Mouse (Mus musculus) testis, postnatal 14 days (tissue): ENCODE results near the gene Mtmr3.

Experiments
- DNase-seq: peaks from one replicate; pipeline ENCODE4 v3.0.0; 2021; ENCODE audit warnings: low spot score

Mtmr3 gene

GRCm38 (mm10) chr11:4594608-4595500 is at the start of gene Mtmr3:
Gene Mtmr3 (minus strand): TSS chr11:4594863.
- peak; percentile 94 for DNase-seq

GRCm38 (mm10) chr11:4643722-4644121 is 49.1 kb upstream of the Mtmr3 start:
- no peak for DNase-seq

- DNase-seq = no peak
These were observed 46.5 kb upstream of the Mtmr3 start for GRCm38 (mm10) chr11:4641185-4641584.

- no peak for DNase-seq
These were observed 43.6 kb upstream of the Mtmr3 start for GRCm38 (mm10) chr11:4638261-4638660.

GRCm38 (mm10) chr11:4637534-4638234 is 43.0 kb upstream of the Mtmr3 start, which contains the start of gene Ascc2:
Gene Ascc2 (plus strand): TSS chr11:4637747.
- DNase-seq = peak; percentile 95

GRCm38 (mm10) chr11:4636782-4637342 is 42.2 kb upstream of the Mtmr3 start:
- no peak for DNase-seq

GRCm38 (mm10) chr11:4634395-4634794 is 39.7 kb upstream of the Mtmr3 start:
- no peak for DNase-seq

- DNase-seq = no peak
These were observed 38.8 kb upstream of the Mtmr3 start for GRCm38 (mm10) chr11:4633420-4633819.

GRCm38 (mm10) chr11:4629861-4630280 is 35.2 kb upstream of the Mtmr3 start:
- no peak for DNase-seq

GRCm38 (mm10) chr11:4627636-4628035 is 33.0 kb upstream of the Mtmr3 start:
- DNase-seq = no peak

- no peak for DNase-seq
These were observed 31.3 kb upstream of the Mtmr3 start for GRCm38 (mm10) chr11:4625931-4626330.

- DNase-seq = no peak
These were observed 28.3 kb upstream of the Mtmr3 start for GRCm38 (mm10) chr11:4622997-4623396.

GRCm38 (mm10) chr11:4622442-4622986 is 27.9 kb upstream of the Mtmr3 start:
- no peak for DNase-seq

- peak; percentile 61 for DNase-seq
These were observed 27.2 kb upstream of the Mtmr3 start for GRCm38 (mm10) chr11:4621866-4622265.

GRCm38 (mm10) chr11:4620501-4621108 is 25.9 kb upstream of the Mtmr3 start:
- peak; percentile 85 for DNase-seq

GRCm38 (mm10) chr11:4620017-4620485 is 25.4 kb upstream of the Mtmr3 start, which contains the start of gene Gm11032:
Gene Gm11032 (plus strand): TSS chr11:4620067.
- DNase-seq = no peak

GRCm38 (mm10) chr11:4611904-4612303 is 17.2 kb upstream of the Mtmr3 start:
- no peak for DNase-seq

GRCm38 (mm10) chr11:4606541-4606940 is 11.9 kb upstream of the Mtmr3 start:
- DNase-seq = no peak

- DNase-seq = no peak
These were observed 10.8 kb upstream of the Mtmr3 start for GRCm38 (mm10) chr11:4605414-4605813.

GRCm38 (mm10) chr11:4604441-4604840 is 9.8 kb upstream of the Mtmr3 start:
- no peak for DNase-seq

- no peak for DNase-seq
These were observed 8.2 kb upstream of the Mtmr3 start for GRCm38 (mm10) chr11:4602691-4603441.
